Mouse (Mus musculus): ENCODE data around the gene Fam43b.

DNA sequence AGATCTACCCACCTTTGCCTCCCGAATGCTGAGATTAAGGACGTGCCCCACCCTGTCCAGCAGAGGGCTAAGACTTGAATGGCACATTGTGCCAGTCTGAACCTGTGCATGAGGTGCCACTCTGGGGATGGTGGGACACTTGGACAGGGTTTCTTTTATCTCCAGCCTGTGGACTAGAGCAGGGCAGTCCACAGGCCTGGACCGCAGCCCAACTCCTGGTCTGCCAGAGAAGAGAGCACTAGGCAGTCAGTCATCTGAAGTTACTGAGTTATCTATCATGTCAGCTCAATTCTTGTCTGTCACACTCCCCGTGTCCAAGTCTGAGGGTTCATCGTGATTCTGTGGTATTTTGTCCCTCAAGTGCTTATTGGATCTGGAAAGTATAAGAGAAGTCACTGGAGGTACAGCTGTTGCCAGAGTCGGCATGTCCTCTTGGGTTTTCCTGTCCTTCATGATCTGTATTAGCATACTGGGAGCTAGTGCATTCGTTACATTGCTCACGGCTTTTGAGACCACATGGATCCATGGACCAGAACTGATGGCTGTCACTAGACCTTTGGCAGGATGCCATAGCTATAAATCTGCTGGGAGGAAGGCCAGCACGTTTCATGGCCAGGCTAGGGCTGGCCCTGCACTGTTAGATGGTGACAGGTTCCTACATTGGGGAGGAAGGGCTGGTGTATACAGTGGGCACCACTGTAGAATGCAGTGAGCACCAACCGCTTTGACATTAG is 42.7 kb downstream of the Fam43b start:
- TF ChIP-seq CTCF (IDR thresholded peaks at IDR 0.05; ENCODE audit: borderline replicate concordance, insufficient read depth, low read length) (no peak), POLR2A (IDR thresholded peaks at IDR 0.05; ENCODE audit: low read depth, low read length) (no peak)

Data from embryonic fibroblast, embryonic 13.5 days (primary cell).